Mouse (Mus musculus) liver, adult (tissue): ENCODE data around the gene Slc6a12.

Experiments used
- GATA4 ChIP-seq: IDR thresholded peaks from 2 replicates; pipeline ENCODE4 v1.6.1; 2014; ENCODE audit warnings: mild to moderate bottlenecking, low read length; ENCODE audit not compliant: insufficient replicate concordance

Gene Slc6a12

GRCm38 (mm10) chr6:121335841-121336240 lies 7.0 kb upstream of the Slc6a12 start:
- TF ChIP-seq GATA4, result no peak

GRCm38 (mm10) chr6:121336558-121336957 lies 6.3 kb upstream of the Slc6a12 start:
- peak; percentile 75 for TF ChIP-seq GATA4

GRCm38 (mm10) chr6:121337229-121337628 lies 5.6 kb upstream of the Slc6a12 start:
- TF ChIP-seq GATA4, result no peak

GRCm38 (mm10) chr6:121337770-121338518 lies 4.9 kb upstream of the Slc6a12 start:
- no peak for TF ChIP-seq GATA4

- TF ChIP-seq GATA4, result no peak
These were observed 4.4 kb upstream of the Slc6a12 start for GRCm38 (mm10) chr6:121338519-121338896.

- TF ChIP-seq GATA4, result no peak
These were observed 1.2 kb upstream of the Slc6a12 start for GRCm38 (mm10) chr6:121341650-121342049.

- TF ChIP-seq GATA4, result no peak
These were observed 871 bp downstream of the Slc6a12 start for GRCm38 (mm10) chr6:121343771-121344123.

GRCm38 (mm10) chr6:121344329-121344728 lies 1.5 kb downstream of the Slc6a12 start:
- no peak for TF ChIP-seq GATA4

- TF ChIP-seq GATA4, result no peak
These were observed 3.6 kb downstream of the Slc6a12 start for GRCm38 (mm10) chr6:121346428-121346827.

- TF ChIP-seq GATA4, result no peak
These were observed 9.4 kb downstream of the Slc6a12 start for GRCm38 (mm10) chr6:121352276-121352675.

- TF ChIP-seq GATA4, result no peak
These were observed 13.2 kb downstream of the Slc6a12 start for GRCm38 (mm10) chr6:121356041-121356440.

- TF ChIP-seq GATA4, result no peak
These were observed 14.4 kb downstream of the Slc6a12 start for GRCm38 (mm10) chr6:121357232-121357631.

GRCm38 (mm10) chr6:121363061-121363460 lies 20.2 kb downstream of the Slc6a12 start:
- TF ChIP-seq GATA4, result no peak

- TF ChIP-seq GATA4, result no peak
These were observed 21.1 kb downstream of the Slc6a12 start for GRCm38 (mm10) chr6:121363956-121364355.

GRCm38 (mm10) chr6:121367099-121367498 lies 24.2 kb downstream of the Slc6a12 start:
- no peak for TF ChIP-seq GATA4

GRCm38 (mm10) chr6:121371197-121371980 lies 28.5 kb downstream of the Slc6a12 start:
- TF ChIP-seq GATA4, result no peak
